Comparison of ENCODE assay signal across 9 mouse cellular contexts in the genomic region with DNA sequence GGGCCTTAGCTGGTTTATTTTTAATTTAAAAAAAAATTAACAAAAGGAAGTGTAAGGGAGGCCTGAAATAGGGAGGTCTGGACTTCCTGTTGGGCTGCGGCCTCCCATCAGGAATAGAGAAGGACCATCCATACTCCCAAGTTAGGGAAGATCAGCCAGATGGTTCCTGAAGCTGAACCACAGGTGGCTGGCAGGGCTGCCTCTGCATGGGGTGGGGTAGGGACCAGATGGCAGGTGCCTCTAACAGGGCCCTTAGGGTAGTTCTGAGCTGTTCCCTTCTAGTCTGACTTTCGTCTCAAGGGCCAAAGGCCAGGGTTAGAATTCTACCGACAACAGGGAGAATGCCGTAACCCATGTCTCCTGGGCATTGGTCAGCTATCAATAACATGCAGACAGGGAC. TPM values are rescaled to one million over a fixed set of nuclear protein-coding genes. Genes with fewer than 3 reads are reported as not detected.
A peak's percentile ranks its signal among the peaks of the same experiment; 100 is the strongest.
DNase-seq lines count a peak whose midpoint lies in the region; ATAC-seq and TF ChIP-seq lines count a peak whose summit lies in the region.
"Had no signal": no experiment of that assay in that cellular context is flagged by ENCODE, and none has a peak within 500 bp of the region (broad histone marks: within the 10 kb centered on the region; RNA-seq: fewer than 3 reads in every experiment).

No protein-coding gene starts in this region.

- no peak for DNase-seq in gastrocnemius, adult 2 months
- no peak for DNase-seq in gastrocnemius, postnatal 14 days
- no peak for DNase-seq in midbrain, embryonic 14.5 days
- DNase-seq in midbrain, embryonic 10.5 days (ENCODE audit: low spot score), result no peak
- DNase-seq in stomach, postnatal 0 days (ENCODE audit: low spot score), result no peak
- no peak for DNase-seq in spleen, postnatal 14 days (ENCODE audit: low spot score in 2 of 2)
- DNase-seq in layer of hippocampus, postnatal 25 days (ENCODE audit: extremely low spot score in 1 of 2, low spot score in 1 of 2), result no peak
- DNase-seq: B cell, adult 2 months had no signal

- TF ChIP-seq CTCF in gastrocnemius, adult 2 months (IDR thresholded peaks at IDR 0.05), result no peak
- TF ChIP-seq CTCF in intestine, postnatal 0 days (IDR thresholded peaks at IDR 0.05; ENCODE audit: low read depth), result no peak
- TF ChIP-seq CTCF in stomach, postnatal 0 days (IDR thresholded peaks at IDR 0.05; ENCODE audit: low read depth), result no peak

- WGBS in midbrain, embryonic 14.5 days, result 73% methylated on average over 4 of the region's 4 CpGs
- WGBS in midbrain, embryonic 10.5 days, result 79% methylated on average over 4 of the region's 4 CpGs
- 55% methylated on average over 4 of the region's 4 CpGs for WGBS in intestine, postnatal 0 days
- WGBS in stomach, postnatal 0 days, result 72% methylated on average over 4 of the region's 4 CpGs

- peak overlapping the region; percentile 87 for H3K27ac ChIP-seq in gastrocnemius, adult 2 months
- no peak overlapping the region for H3K27ac ChIP-seq in midbrain, embryonic 14.5 days (replicated peaks; ENCODE audit: low read depth, low read length)
- H3K27ac ChIP-seq in midbrain, embryonic 10.5 days (replicated peaks), result no peak overlapping the region
- H3K27ac ChIP-seq in intestine, postnatal 0 days (ENCODE audit: low read depth, low read length), result no peak overlapping the region
- H3K27ac ChIP-seq in stomach, postnatal 0 days (replicated peaks), result peak overlapping the region; percentile 26; the same call in 1 of the 2 replicates

- TF ChIP-seq EP300 in stomach, postnatal 0 days (optimal IDR thresholded peaks at IDR 0.05), result no peak

- intact Hi-C loops in gastrocnemius, adult 2 months (cut with DNase I), result loop anchor here (10.0 kb wide), 1 partner anchor 131 kb away; no protein-coding TSS in a partner anchor
- intact Hi-C loops in gastrocnemius, postnatal 14 days (cut with DNase I; ENCODE audit: low total_unique reads), result loop anchor here (2.0 kb wide), 1 partner anchor 41 kb away; no protein-coding TSS in a partner anchor

- no peak overlapping the region for H3K9ac ChIP-seq in midbrain, embryonic 14.5 days (replicated peaks; ENCODE audit: low read length)
- H3K9ac ChIP-seq in intestine, postnatal 0 days (ENCODE audit: low read depth, low read length), result 0 out of 2 replicates have a peak overlapping the region, but pooled peaks have one; percentile 2
- peak overlapping the region; percentile 74 for H3K9ac ChIP-seq in stomach, postnatal 0 days (ENCODE audit: low read length)

- H3K4me3 ChIP-seq in gastrocnemius, adult 2 months, result peak overlapping the region; percentile 86
- no peak overlapping the region for H3K4me3 ChIP-seq in midbrain, embryonic 14.5 days (replicated peaks; ENCODE audit: low read depth, low read length)
- no peak overlapping the region for H3K4me3 ChIP-seq in midbrain, embryonic 10.5 days
- peak overlapping the region; percentile 59 for H3K4me3 ChIP-seq in intestine, postnatal 0 days (ENCODE audit: low read depth, low read length)
- H3K4me3 ChIP-seq in stomach, postnatal 0 days (ENCODE audit: low read depth, low read length), result peak overlapping the region; percentile 54

- peaks cover 18% of the 10 kb centered on the region for H3K27me3 ChIP-seq in midbrain, embryonic 14.5 days (ENCODE audit: control insufficient read depth, insufficient read depth, low read length)
- H3K27me3 ChIP-seq in midbrain, embryonic 10.5 days (ENCODE audit: low read depth, poor library complexity, severe bottlenecking), result peaks cover 40% of the 10 kb centered on the region
- H3K27me3 ChIP-seq in intestine, postnatal 0 days (replicated peaks; ENCODE audit: control insufficient read depth, insufficient read depth, low read length), result no peaks in the 10 kb centered on the region
- no peaks in the 10 kb centered on the region for H3K27me3 ChIP-seq in stomach, postnatal 0 days (ENCODE audit: control insufficient read depth, insufficient read depth, low read length)

- ATAC-seq in midbrain, embryonic 14.5 days (ENCODE audit: low FRiP score, low TSS enrichment), result no peak
- ATAC-seq in intestine, postnatal 0 days, result no peak
- ATAC-seq in stomach, postnatal 0 days (ENCODE audit: low FRiP score, low TSS enrichment), result no peak

- H3K36me3 ChIP-seq in midbrain, embryonic 14.5 days (ENCODE audit: control insufficient read depth, insufficient read depth, low read length), result no peaks in the 10 kb centered on the region
- peaks cover 6% of the 10 kb centered on the region for H3K36me3 ChIP-seq in midbrain, embryonic 10.5 days
- peaks cover 7% of the 10 kb centered on the region; the same call in 1 of the 2 replicates for H3K36me3 ChIP-seq in intestine, postnatal 0 days (ENCODE audit: control insufficient read depth, insufficient read depth)
- peaks cover 8% of the 10 kb centered on the region; the same call in 1 of the 2 replicates for H3K36me3 ChIP-seq in stomach, postnatal 0 days (ENCODE audit: control insufficient read depth, insufficient read depth, low read length)

- H3K4me1 ChIP-seq in midbrain, embryonic 14.5 days (ENCODE audit: control insufficient read depth, insufficient read depth, low read length), result peaks cover 11% of the 10 kb centered on the region
- H3K4me1 ChIP-seq in midbrain, embryonic 10.5 days, result peaks cover 34% of the 10 kb centered on the region
- peaks cover 10% of the 10 kb centered on the region; the same call in 1 of the 2 replicates for H3K4me1 ChIP-seq in intestine, postnatal 0 days (replicated peaks; ENCODE audit: control insufficient read depth, insufficient read depth, low read length)
- H3K4me1 ChIP-seq in stomach, postnatal 0 days (replicated peaks; ENCODE audit: control insufficient read depth, insufficient read depth), result peaks cover 9% of the 10 kb centered on the region

- H3K4me2 ChIP-seq in midbrain, embryonic 14.5 days (ENCODE audit: low read length), result peak overlapping the region; percentile 74
- peak overlapping the region; percentile 78 for H3K4me2 ChIP-seq in intestine, postnatal 0 days (replicated peaks; ENCODE audit: low read depth)
- H3K4me2 ChIP-seq in stomach, postnatal 0 days (replicated peaks; ENCODE audit: low read depth), result peak overlapping the region; percentile 61

- H3K9me3 ChIP-seq in midbrain, embryonic 14.5 days (ENCODE audit: control insufficient read depth, low read length), result no peaks in the 10 kb centered on the region
- no peaks in the 10 kb centered on the region for H3K9me3 ChIP-seq in midbrain, embryonic 10.5 days (replicated peaks)
- H3K9me3 ChIP-seq in intestine, postnatal 0 days (ENCODE audit: control insufficient read depth), result no peaks in the 10 kb centered on the region
- H3K9me3 ChIP-seq in stomach, postnatal 0 days (ENCODE audit: control insufficient read depth, low read length), result no peaks in the 10 kb centered on the region

RNA-seq across cellular contexts. Expression of gene Selenom, which starts 1.2 kb away (rescaled TPM):
- total RNA-seq in gastrocnemius, adult 2 months (2021), result 10 to 100 TPM; 11.6 to 17.5 TPM
- total RNA-seq in gastrocnemius, postnatal 14 days (2021), result 10 to 100 TPM; 27.5 to 38.5 TPM
- 48.5 and 76.5 TPM in 2 replicates for polyA plus RNA-seq in midbrain, embryonic 14.5 days (2014; fragmentation: Nextera tagmentation; extraction: Ambion mirVana)
- polyA plus RNA-seq in midbrain, embryonic 10.5 days (2016; fragmentation: Nextera tagmentation; extraction: Ambion mirVana), result 43.8 and 49.2 TPM in 2 replicates
- 283 and 284 TPM in 2 replicates for polyA plus RNA-seq in intestine, postnatal 0 days (2015; fragmentation: Nextera tagmentation; extraction: Ambion mirVana)
- 179 and 191 TPM in 2 replicates for polyA plus RNA-seq in stomach, postnatal 0 days (2015; fragmentation: Nextera tagmentation; extraction: Ambion mirVana)
- total RNA-seq in layer of hippocampus, postnatal 25 days (2021), result 100 to 1,000 TPM; 204 to 221 TPM

RNA-seq across cellular contexts. Expression of gene Inpp5j, which starts 11.0 kb away (rescaled TPM):
- 1 to 10 TPM; 2.3 to 5.7 TPM for total RNA-seq in gastrocnemius, adult 2 months (2021)
- 1 to 10 TPM; 1.9 to 2.9 TPM for total RNA-seq in gastrocnemius, postnatal 14 days (2021)
- polyA plus RNA-seq in midbrain, embryonic 14.5 days (2014; fragmentation: Nextera tagmentation; extraction: Ambion mirVana), result 3.2 and 4.7 TPM in 2 replicates
- polyA plus RNA-seq in midbrain, embryonic 10.5 days (2016; fragmentation: Nextera tagmentation; extraction: Ambion mirVana), result 0.16 and 0.24 TPM in 2 replicates
- polyA plus RNA-seq in intestine, postnatal 0 days (2015; fragmentation: Nextera tagmentation; extraction: Ambion mirVana), result 6.8 and 6.9 TPM in 2 replicates
- 2.4 and 2.7 TPM in 2 replicates for polyA plus RNA-seq in stomach, postnatal 0 days (2015; fragmentation: Nextera tagmentation; extraction: Ambion mirVana)
- total RNA-seq in layer of hippocampus, postnatal 25 days (2021), result 10 to 100 TPM; 76.9 to 78.3 TPM

RNA-seq across cellular contexts. Expression of gene Smtn, which starts 24.8 kb away (rescaled TPM):
- 100 to 1,000 TPM in 1 of 2 experiments, 10 to 100 TPM in 1; 70.3 to 119 TPM for total RNA-seq in gastrocnemius, adult 2 months (2021)
- 100 to 1,000 TPM in 1 of 2 experiments, 10 to 100 TPM in 1; 96.8 to 123 TPM for total RNA-seq in gastrocnemius, postnatal 14 days (2021)
- 7.2 and 12.8 TPM in 2 replicates for polyA plus RNA-seq in midbrain, embryonic 14.5 days (2014; fragmentation: Nextera tagmentation; extraction: Ambion mirVana)
- 40.2 and 45.4 TPM in 2 replicates for polyA plus RNA-seq in midbrain, embryonic 10.5 days (2016; fragmentation: Nextera tagmentation; extraction: Ambion mirVana)
- polyA plus RNA-seq in intestine, postnatal 0 days (2015; fragmentation: Nextera tagmentation; extraction: Ambion mirVana), result 75.1 and 82.9 TPM in 2 replicates
- polyA plus RNA-seq in stomach, postnatal 0 days (2015; fragmentation: Nextera tagmentation; extraction: Ambion mirVana), result 103 TPM in 2 replicates
- total RNA-seq in layer of hippocampus, postnatal 25 days (2021), result 1 to 10 TPM; 8.8 to 8.9 TPM

RNA-seq across cellular contexts. Expression of gene Pla2g3, which starts 27.6 kb away (rescaled TPM):
- not detected for total RNA-seq in gastrocnemius, adult 2 months (2021)
- total RNA-seq in gastrocnemius, postnatal 14 days (2021), result under 1 TPM in 1 of 2 experiments, not detected in 1; 0.09 TPM
- polyA plus RNA-seq in midbrain, embryonic 14.5 days (2014; fragmentation: Nextera tagmentation; extraction: Ambion mirVana), result 0.59 and 0.72 TPM in 2 replicates
- polyA plus RNA-seq in midbrain, embryonic 10.5 days (2016; fragmentation: Nextera tagmentation; extraction: Ambion mirVana), result 0.75 and 0.89 TPM in 2 replicates
- polyA plus RNA-seq in intestine, postnatal 0 days (2015; fragmentation: Nextera tagmentation; extraction: Ambion mirVana), result 0.17 and 0.30 TPM in 2 replicates
- 9.4 and 11.0 TPM in 2 replicates for polyA plus RNA-seq in stomach, postnatal 0 days (2015; fragmentation: Nextera tagmentation; extraction: Ambion mirVana)
- 1 to 10 TPM; 1.9 to 2.1 TPM for total RNA-seq in layer of hippocampus, postnatal 25 days (2021)

Comparison
In these comparisons a context has a peak if more than half of its experiments do, and no peak if none do; other contexts are left out.
1. H3K27ac ChIP-seq: peak in gastrocnemius, adult 2 months (single experiment) and stomach, postnatal 0 days (single experiment); none in midbrain, embryonic 14.5 days (single experiment), midbrain, embryonic 10.5 days (single experiment) and intestine, postnatal 0 days (single experiment).
2. H3K4me3 ChIP-seq: peak in gastrocnemius, adult 2 months (single experiment), intestine, postnatal 0 days (single experiment) and stomach, postnatal 0 days (single experiment); none in midbrain, embryonic 14.5 days (single experiment) and midbrain, embryonic 10.5 days (single experiment).
3. Peak in every context shown above with its lines, with median percentiles within 50 percentile points of each other: H3K4me2 ChIP-seq.